Mouse (Mus musculus) heart, postnatal 0 days (tissue): ENCODE results near the gene Ruvbl2. TPM values are rescaled to one million over a fixed set of nuclear protein-coding genes. Genes with fewer than 3 reads are reported as not detected.
A peak's percentile ranks its signal among the peaks of the same experiment; 100 is the strongest.
"Not testable (repeated sequence)": the region's sequence is repeated elsewhere in the genome, so short reads cannot be mapped to it uniquely, and the experiment has no call there.

Experiments
- ATAC-seq: fragments of 200-750 bp; cut with Nextera tagmentation; 2 replicates; pipeline ENCODE4 v1.8.0; 2017; ENCODE audit warnings: low read depth, moderate number of reproducible peaks, moderate library complexity; ENCODE audit not compliant: insufficient read depth
- DNase-seq: peaks from one replicate; pipeline ENCODE4 v3.0.0-alpha.2; 2016; ENCODE audit warnings: low spot score
- H3K27ac ChIP-seq: fragments of 300-500 bp; sonication (generic); 2 replicates; pipeline ENCODE4 v1.5.1; 2014; ENCODE audit warnings: low read depth, mild to moderate bottlenecking
- H3K27me3 ChIP-seq: fragments of 300-500 bp; sonication (generic); 2 replicates; pipeline ENCODE4 v1.6.1; 2014; ENCODE audit warnings: low read length, mixed read lengths; ENCODE audit not compliant: control insufficient read depth, insufficient read depth
- H3K36me3 ChIP-seq: fragments of 300-500 bp; sonication (generic); replicated peaks from 2 replicates; pipeline ENCODE4 v1.6.1; 2014; ENCODE audit warnings: low read length, mixed read lengths; ENCODE audit not compliant: control insufficient read depth, insufficient read depth
- H3K4me1 ChIP-seq: fragments of 300-500 bp; sonication (generic); 2 replicates; pipeline ENCODE4 v1.6.1; 2014; ENCODE audit warnings: antibody characterized with exemption; ENCODE audit not compliant: control insufficient read depth, insufficient read depth
- H3K4me2 ChIP-seq: fragments of 300-500 bp; sonication (generic); 2 replicates; pipeline ENCODE4 v1.6.1; 2014; ENCODE audit warnings: low read depth, mild to moderate bottlenecking, low read length, moderate library complexity
- H3K4me3 ChIP-seq: fragments of 300-500 bp; sonication (generic); 2 replicates; pipeline ENCODE4 v1.5.1; 2014; ENCODE audit warnings: low read depth, low read length
- H3K9ac ChIP-seq: fragments of 300-500 bp; sonication (generic); replicated peaks from 2 replicates; pipeline ENCODE4 v1.6.1; 2014; ENCODE audit warnings: low read depth, low read length, mixed read lengths
- H3K9me3 ChIP-seq: fragments of 300-500 bp; sonication (generic); replicated peaks from 2 replicates; pipeline ENCODE4 v1.6.1; 2016; ENCODE audit warnings: low read length; ENCODE audit not compliant: control insufficient read depth
- CTCF ChIP-seq: IDR thresholded peaks from 2 replicates; pipeline ENCODE4 v1.5.1; 2016; ENCODE audit warnings: antibody characterized with exemption, control low read depth, low read depth
- EP300 ChIP-seq: IDR thresholded peaks from 2 replicates; pipeline ENCODE4 v1.6.1; 2016; ENCODE audit warnings: antibody characterized with exemption, low read depth
- WGBS: fragments of 180-500 bp; shearing (Covaris S2); extraction: QIAGEN DNeasy Blood & Tissue Kit; methylation state at CpG from one replicate; pipeline ENCODE4 v1.1.7; 2014; 5-methylcytosine and 5-hydroxymethylcytosine counted together
- polyA plus RNA-seq: library from polyadenylated mRNA; unstranded; fragments of >200 nt; fragmentation: Nextera tagmentation; extraction: Ambion mirVana; gene quantifications from 2 replicates; pipeline ENCODE4 v1.2.1, GENCODE M21; 2015
- total RNA-seq: library from RNA; depleted of rRNA; stranded (reverse); fragments of >200 nt; gene quantifications from 2 replicates; pipeline ENCODE4 v1.2.3, GENCODE M21; 2014; ENCODE audit warnings: low replicate concordance; rRNA removed

Ruvbl2 gene
- total RNA-seq (76.9 and 106 TPM in 2 replicates), polyA plus RNA-seq (31.0 and 34.2 TPM in 2 replicates)

DNA sequence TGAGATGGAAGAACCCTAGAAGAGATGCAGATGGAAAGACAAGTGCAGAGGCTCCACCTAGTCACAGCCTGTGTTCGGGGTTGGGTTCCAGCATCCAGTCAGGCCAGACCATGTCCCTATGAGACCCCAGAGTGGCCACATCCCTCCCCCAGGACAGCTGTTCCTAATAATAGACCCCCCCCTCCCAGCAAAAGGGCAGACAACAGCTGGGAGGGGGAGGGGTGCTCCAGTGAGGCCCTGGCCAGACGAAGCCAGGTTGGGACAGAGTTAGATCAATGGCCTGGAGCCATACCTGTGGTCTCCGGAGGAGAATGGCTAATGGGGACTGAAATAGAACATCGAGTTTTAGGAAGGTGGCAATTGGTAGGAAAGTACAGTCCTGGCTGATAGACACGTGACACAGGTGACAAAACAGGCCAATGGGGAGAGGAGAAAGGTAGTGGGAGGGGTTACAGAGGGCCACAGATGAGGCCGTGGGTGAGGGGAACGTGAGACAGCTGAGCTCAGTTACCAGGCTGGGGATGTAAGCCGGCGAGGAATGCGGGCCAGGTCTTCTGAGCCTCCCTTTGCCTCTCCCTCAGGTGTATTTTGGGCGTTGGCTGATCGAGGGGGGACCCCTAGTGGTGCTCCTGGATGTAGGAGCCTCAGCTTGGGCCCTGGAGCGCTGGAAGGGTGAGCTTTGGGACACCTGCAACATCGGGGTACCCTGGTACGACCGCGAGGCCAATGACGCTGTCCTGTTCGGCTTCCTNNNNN lies at the start of gene Ruvbl2:
TSS of gene Ruvbl2 (minus strand) at position 576 of the 756 bp plus-strand sequence.
- H3K36me3 ChIP-seq: peaks cover 30% of the 10 kb centered on the region
- H3K4me3 ChIP-seq: no peak within 1 kb of the TSS
- TF ChIP-seq CTCF: peak; percentile 32; the same call in 1 of the 2 replicates
- no peak for TF ChIP-seq EP300
- H3K9ac ChIP-seq: no peak within 1 kb of the TSS
- no peaks in the 10 kb centered on the region for H3K9me3 ChIP-seq
- WGBS: 39% methylated on average over 18 of the region's 19 CpGs
- no peak within 1 kb of the TSS; the same call in 1 of the 2 replicates for H3K4me2 ChIP-seq
- no peaks in the 10 kb centered on the region for H3K27me3 ChIP-seq
- DNase-seq (no peak), ATAC-seq (no peak)
- no peak within 1 kb of the TSS for H3K27ac ChIP-seq
- peaks cover 29% of the 10 kb centered on the region for H3K4me1 ChIP-seq

DNA sequence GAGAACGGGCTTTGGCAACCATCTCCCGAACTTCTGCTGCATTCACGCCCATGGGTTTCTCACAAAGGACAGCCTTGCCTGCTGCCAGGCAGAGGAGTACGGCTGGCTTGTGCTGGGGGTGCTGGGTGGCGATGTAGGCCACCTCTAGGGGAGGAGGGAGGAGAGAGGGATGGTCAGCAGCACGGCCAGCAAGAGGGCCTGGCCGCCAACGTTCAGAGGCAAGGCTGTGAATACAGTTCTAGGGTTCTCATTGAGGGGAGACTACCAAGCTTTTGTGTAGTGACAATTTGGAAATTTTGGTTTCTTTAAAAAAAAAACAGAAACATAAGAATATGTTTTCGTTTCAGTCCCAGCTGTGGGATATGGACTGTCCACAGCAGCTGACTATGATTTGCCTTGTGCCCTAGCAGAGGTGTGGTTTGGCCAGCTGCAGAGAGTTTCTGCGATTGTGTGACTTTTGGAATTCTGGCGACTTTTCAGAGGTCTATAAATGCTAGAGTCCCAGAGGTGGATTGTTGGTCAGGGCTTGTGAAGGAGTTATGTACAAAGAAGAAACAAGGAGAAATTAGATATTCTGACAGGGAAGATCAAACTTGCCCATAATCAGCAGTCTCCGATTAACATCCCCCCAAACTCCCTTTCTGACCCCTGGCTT lies 49.0 kb upstream of the Ruvbl2 start, which contains the start of gene Gm45808:
TSS of gene Gm45808 (minus strand) at position 51 of the 655 bp plus-strand sequence.
- no peak for TF ChIP-seq CTCF
- no peak for TF ChIP-seq EP300
- ATAC-seq (no peak), DNase-seq (no peak)
- no peak within 1 kb of the TSS for H3K27ac ChIP-seq
- no peaks in the 10 kb centered on the region for H3K36me3 ChIP-seq
- no peak within 1 kb of the TSS for H3K9ac ChIP-seq
- no peak within 1 kb of the TSS for H3K4me2 ChIP-seq
- no peaks in the 10 kb centered on the region for H3K9me3 ChIP-seq
- 84% methylated on average over 12 of the region's 12 CpGs for WGBS
- H3K27me3 ChIP-seq: no peaks in the 10 kb centered on the region
- H3K4me3 ChIP-seq: no peak within 1 kb of the TSS
- H3K4me1 ChIP-seq: no peaks in the 10 kb centered on the region

DNA sequence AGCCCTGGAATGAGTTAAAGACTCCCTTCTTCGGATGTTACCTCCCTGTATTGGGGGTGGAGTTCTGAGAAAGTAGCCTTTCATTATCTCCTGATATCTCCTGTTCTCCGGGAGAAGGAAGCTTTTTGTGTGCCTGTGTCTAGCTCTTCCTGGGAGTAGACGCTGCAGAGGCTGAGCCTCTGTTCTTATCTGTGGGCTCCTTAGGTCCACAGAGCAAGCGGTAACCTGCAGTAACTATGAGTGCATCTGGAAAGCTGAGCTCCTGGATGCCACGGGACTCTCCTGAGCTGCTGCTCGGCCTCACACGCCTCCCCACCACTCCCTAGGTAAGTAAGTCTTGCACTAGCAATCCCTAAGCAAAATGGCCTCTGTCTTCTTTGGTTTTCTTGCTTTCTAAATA lies 48.3 kb upstream of the Ruvbl2 start:
- Histone ChIP-seq H3K4me2 (no peak overlapping the region), H3K36me3 (no peaks in the 10 kb centered on the region)

DNA sequence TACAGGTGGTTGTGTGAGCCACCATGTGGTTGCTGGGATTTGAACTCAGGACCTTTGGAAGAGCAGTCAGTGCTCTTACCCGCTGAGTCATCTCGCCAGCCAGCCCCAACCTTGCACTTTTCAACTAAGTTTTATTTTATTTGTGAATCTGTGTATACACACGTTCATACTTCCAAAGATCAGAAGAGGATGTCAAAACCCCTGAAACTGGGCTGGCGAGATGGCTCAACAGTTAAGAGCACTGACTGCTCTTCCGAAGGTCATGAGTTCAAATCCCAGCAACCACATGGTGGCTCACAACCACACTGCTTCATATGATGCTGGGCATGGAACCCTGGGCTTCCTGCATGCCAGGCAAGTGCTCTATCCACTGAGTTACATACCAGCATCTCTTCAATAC lies 47.1 kb upstream of the Ruvbl2 start:
- WGBS: 90% methylated on average over 5 of the region's 5 CpGs
- not testable (repeated sequence) for H3K27ac ChIP-seq, H3K9me3 ChIP-seq, H3K4me2 ChIP-seq, H3K9ac ChIP-seq, H3K27me3 ChIP-seq, H3K4me1 ChIP-seq, H3K4me3 ChIP-seq, H3K36me3 ChIP-seq, ATAC-seq, DNase-seq

More for the DNA sequence above, 48.3 kb upstream of the Ruvbl2 start:
- no peaks in the 10 kb centered on the region for H3K27me3 ChIP-seq
- TF ChIP-seq EP300 (no peak), CTCF (no peak)
- ATAC-seq (no peak), DNase-seq (no peak)
- no peak overlapping the region for H3K9ac ChIP-seq
- no peak overlapping the region for H3K4me3 ChIP-seq
- no peaks in the 10 kb centered on the region for H3K4me1 ChIP-seq
- no peak overlapping the region for H3K27ac ChIP-seq
- WGBS: 47% methylated on average over 7 of the region's 7 CpGs
- H3K9me3 ChIP-seq: no peaks in the 10 kb centered on the region

DNA sequence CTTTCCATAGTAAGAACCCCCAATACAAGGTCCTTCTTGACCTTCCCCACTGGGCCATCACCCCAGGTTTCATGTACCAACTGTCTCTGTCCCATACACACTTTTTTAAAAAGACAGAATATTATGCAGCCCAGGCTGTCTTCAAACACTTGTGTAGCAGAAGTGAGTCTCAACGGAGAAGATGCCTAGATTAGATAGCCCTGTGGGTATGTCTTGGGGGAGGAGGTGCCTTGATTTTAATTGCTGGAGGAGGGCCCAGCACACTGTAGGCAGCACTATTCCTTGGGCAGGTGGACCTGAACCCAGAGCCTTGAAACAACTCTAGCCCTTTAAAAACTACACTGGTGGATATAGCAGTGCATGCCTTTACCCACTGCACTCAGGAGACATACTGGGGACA lies 44.3 kb upstream of the Ruvbl2 start:
- Histone ChIP-seq H3K9me3 (no peaks in the 10 kb centered on the region), H3K27me3 (no peaks in the 10 kb centered on the region), H3K27ac (no peak overlapping the region), H3K4me3 (no peak overlapping the region), H3K4me2 (no peak overlapping the region), H3K9ac (no peak overlapping the region), H3K36me3 (no peaks in the 10 kb centered on the region), H3K4me1 (no peaks in the 10 kb centered on the region)
- no peak for DNase-seq
- WGBS: 80% methylated on average over 1 of the region's 1 CpGs
- ATAC-seq: no peak
- TF ChIP-seq EP300 (no peak), CTCF (no peak)
